Mouse (Mus musculus) central nervous system, embryonic 18 days (tissue): ENCODE measurements around the gene Myl4. TPM values are rescaled to one million over a fixed set of nuclear protein-coding genes. Genes with fewer than 3 reads are reported as not detected.

Experiments
- polyA plus RNA-seq: library from polyadenylated mRNA; depleted of rRNA; stranded (reverse); fragments of >200 nt; gene quantifications from 2 replicates; pipeline ENCODE4 v1.2.3, GENCODE M21; 2012; rRNA removed

The Myl4 gene
- polyA plus RNA-seq, result 3.1 and 18.2 TPM in 2 replicates

GRCm38 (mm10) chr11:104550406-104550974, at the start of gene Myl4, which contains the start of gene Cdc27:
Myl4 (plus strand) TSS chr11:104550663.
Cdc27 (minus strand) TSS chr11:104550620.

GRCm38 (mm10) chr11:104607491-104608245, 57.2 kb downstream of the Myl4 start, which contains the start of gene Itgb3:
Itgb3 (plus strand) TSS chr11:104608000.

Other genes with a start within 250 kb of the Myl4 start
- gene Kansl1, start 81.8 kb upstream of the Myl4 start, polyA plus RNA-seq, result 93.9 and 99.7 TPM in 2 replicates
- gene Cdc27, start within 50 bp of the Myl4 start, polyA plus RNA-seq, result 25.7 and 28.4 TPM in 2 replicates
- 1.2 and 1.9 TPM in 2 replicates for gene Itgb3, start 57.3 kb downstream of the Myl4 start, polyA plus RNA-seq
- gene Gm11639, start 135.0 kb downstream of the Myl4 start, polyA plus RNA-seq, result 0.19 and 0.47 TPM in 2 replicates